Comparison of ENCODE assay signal across 16 mouse cellular contexts in the genomic region with DNA sequence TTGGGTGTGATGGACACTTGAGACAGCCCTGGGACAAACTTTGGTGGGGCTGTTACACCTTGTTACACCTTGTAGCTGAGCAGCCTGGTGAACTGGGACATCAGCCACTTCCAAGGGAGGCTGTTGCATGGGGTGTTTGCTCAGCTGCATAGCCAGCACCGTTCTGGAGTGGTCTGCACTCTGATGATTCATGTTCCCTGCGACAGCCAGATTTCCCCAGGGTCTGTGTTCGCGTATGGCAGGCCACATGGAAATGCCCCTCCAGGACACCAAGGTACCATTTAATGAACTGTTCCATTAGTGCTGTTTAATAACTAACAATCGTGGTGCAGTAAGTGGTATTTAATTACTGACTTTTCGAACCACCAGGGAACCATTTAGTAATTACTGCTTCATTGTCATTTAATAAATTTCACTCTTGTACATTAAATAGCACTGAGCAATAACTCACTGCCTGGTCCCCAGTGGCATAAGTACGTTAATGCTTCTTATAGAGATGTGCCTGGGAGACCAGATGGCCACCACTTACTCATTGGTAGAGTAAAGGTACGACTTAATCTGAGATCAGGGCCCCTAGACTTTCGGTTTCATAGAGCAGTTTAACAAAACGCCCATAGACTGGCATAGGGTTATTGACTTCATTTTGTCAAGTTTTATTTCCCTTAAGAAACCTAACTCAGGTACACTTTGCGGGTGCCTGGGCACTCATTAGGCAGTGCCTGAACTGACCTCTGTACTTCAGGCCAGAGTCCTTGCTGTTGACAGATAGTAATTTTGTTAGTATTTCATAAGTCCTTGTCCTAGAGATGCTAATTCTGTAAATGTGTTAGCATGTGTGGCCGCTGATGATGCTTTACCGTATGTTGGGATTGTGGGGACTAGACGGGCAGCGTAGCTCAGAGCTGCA. TPM values are rescaled to one million over a fixed set of nuclear protein-coding genes. Genes with fewer than 3 reads are reported as not detected.
A peak's percentile ranks its signal among the peaks of the same experiment; 100 is the strongest.
DNase-seq lines count a peak whose midpoint lies in the region; ATAC-seq and TF ChIP-seq lines count a peak whose summit lies in the region.
"Had no signal": no experiment of that assay in that cellular context is flagged by ENCODE, and none has a peak within 500 bp of the region (broad histone marks: within the 10 kb centered on the region; RNA-seq: fewer than 3 reads in every experiment).

No protein-coding gene starts in this region.

- H3K4me1 ChIP-seq in kidney, embryonic 15.5 days = peaks cover 60% of the 10 kb centered on the region
- H3K4me1 ChIP-seq in CH12.LX (ENCODE audit: control insufficient read depth in 1 of 2, insufficient read depth in 2 of 2) = peaks cover 0 to 11% of the 10 kb centered on the region in 2 experiments; a peak in 1 of 4 replicates
- H3K4me1 ChIP-seq in kidney, postnatal 0 days (replicated peaks; ENCODE audit: insufficient read depth, low read length) = peaks cover 13% of the 10 kb centered on the region
- H3K4me1 ChIP-seq: stomach, embryonic 15.5 days had no signal

- no peak for TF ChIP-seq CTCF in CH12.LX (conservative IDR thresholded peaks at IDR 0.05 in 1 of 2, IDR thresholded peaks at IDR 0.05 in 1 of 2; ENCODE audit: low read depth in 2 of 2, low read length in 2 of 2)
- no peak for TF ChIP-seq CTCF in brain, embryonic 14.5 days (IDR thresholded peaks at IDR 0.05; ENCODE audit: borderline replicate concordance, extremely low read depth, insufficient read depth, insufficient read length)
- no peak for TF ChIP-seq CTCF in kidney, postnatal 0 days (IDR thresholded peaks at IDR 0.05; ENCODE audit: low read depth)

- in situ Hi-C loops in CH12.LX (cut with MboI; ENCODE audit: low pct_ligation_motif_present, low pct_unique_long_range_greater_than_20kb, low sequenced_read_pairs) = no loop called here

- no peak for DNase-seq in kidney, adult 18-20 months
- peak; percentile 9 for DNase-seq in CH12.LX (ENCODE audit: extremely low read depth)
- DNase-seq in brain, embryonic 14.5 days (ENCODE audit: low read depth) = peak; percentile 27
- no peak for DNase-seq in kidney, postnatal 0 days (ENCODE audit: low spot score)
- no peak for DNase-seq in cerebellum, postnatal 36 days
- DNase-seq in B cell, adult 2 months = no peak
- DNase-seq: cerebellum, adult 2 months; retina, postnatal 1 day; thymus, postnatal 25 days had no signal

- peak overlapping the region; percentile 19 for H3K4me3 ChIP-seq in kidney, embryonic 15.5 days (replicated peaks)
- H3K4me3 ChIP-seq in CH12.LX (replicated peaks in 1 of 3; ENCODE audit: low read depth in 2 of 3, low read length in 2 of 3, poor library complexity in 1 of 3) = no peak overlapping the region
- H3K4me3 ChIP-seq in kidney, postnatal 0 days (replicated peaks; ENCODE audit: low read depth, low read length) = 0 out of 2 replicates have a peak overlapping the region, but pooled peaks have one; percentile 2
- H3K4me3 ChIP-seq: embryonic facial prominence, embryonic 12.5 days; forebrain, embryonic 10.5 days; heart, embryonic 13.5 days; layer of hippocampus, adult 2 months; myocyte; stomach, embryonic 15.5 days had no signal

- peak; percentile 41; the same call in 1 of the 2 replicates for ATAC-seq in kidney, embryonic 15.5 days (replicated peaks; ENCODE audit: low FRiP score)
- ATAC-seq in kidney, postnatal 0 days (replicated peaks; ENCODE audit: low FRiP score, low read depth) = no peak

- no peak overlapping the region for H3K9ac ChIP-seq in kidney, embryonic 15.5 days
- no peak overlapping the region for H3K9ac ChIP-seq in CH12.LX (ENCODE audit: insufficient read depth, low read depth)
- no peak overlapping the region for H3K9ac ChIP-seq in kidney, postnatal 0 days (ENCODE audit: low read depth, low read length)
- H3K9ac ChIP-seq: embryonic facial prominence, embryonic 12.5 days; heart, embryonic 13.5 days; stomach, embryonic 15.5 days had no signal

- H3K79me2 ChIP-seq in CH12.LX (replicated peaks; ENCODE audit: control insufficient read depth, extremely low read depth, insufficient read depth, poor library complexity, severe bottlenecking) = no peaks in the 10 kb centered on the region

- dilution Hi-C loops in CH12.LX (cut with MboI; ENCODE audit: extremely low pct_ligation_motif_present, extremely low pct_unique_long_range_greater_than_20kb, low sequenced_read_pairs) = no loop called here

- H3K27me3 ChIP-seq in kidney, embryonic 15.5 days = no peaks in the 10 kb centered on the region
- H3K27me3 ChIP-seq in CH12.LX (replicated peaks) = no peaks in the 10 kb centered on the region
- no peaks in the 10 kb centered on the region for H3K27me3 ChIP-seq in kidney, postnatal 0 days (ENCODE audit: insufficient read depth, low read length)
- H3K27me3 ChIP-seq: embryonic facial prominence, embryonic 12.5 days; heart, embryonic 13.5 days; stomach, embryonic 15.5 days had no signal

- no peak for TF ChIP-seq RAD21 in CH12.LX (IDR thresholded peaks at IDR 0.05; ENCODE audit: low read depth, low read length)

- peak overlapping the region; percentile 72 for H3K27ac ChIP-seq in kidney, embryonic 15.5 days
- H3K27ac ChIP-seq in CH12.LX (ENCODE audit: insufficient read depth, low read depth) = no peak overlapping the region
- no peak overlapping the region for H3K27ac ChIP-seq in kidney, postnatal 0 days
- H3K27ac ChIP-seq: embryonic facial prominence, embryonic 12.5 days; forebrain, embryonic 10.5 days; heart, embryonic 13.5 days; layer of hippocampus, adult 2 months; stomach, embryonic 15.5 days had no signal

- TF ChIP-seq EP300 in CH12.LX (IDR thresholded peaks at IDR 0.05; ENCODE audit: low read length) = no peak

- no peaks in the 10 kb centered on the region for H3K9me3 ChIP-seq in kidney, embryonic 15.5 days (replicated peaks)
- H3K9me3 ChIP-seq in CH12.LX (replicated peaks; ENCODE audit: low read length) = no peaks in the 10 kb centered on the region
- no peaks in the 10 kb centered on the region for H3K9me3 ChIP-seq in kidney, postnatal 0 days (replicated peaks; ENCODE audit: low read length)
- H3K9me3 ChIP-seq: embryonic facial prominence, embryonic 12.5 days; forebrain, embryonic 10.5 days; heart, embryonic 13.5 days; stomach, embryonic 15.5 days had no signal

- H3K4me2 ChIP-seq in kidney, embryonic 15.5 days = peak overlapping the region; percentile 38
- no peak overlapping the region for H3K4me2 ChIP-seq in CH12.LX (ENCODE audit: insufficient read depth, low read depth, poor library complexity, severe bottlenecking)
- peak overlapping the region; percentile 34 for H3K4me2 ChIP-seq in kidney, postnatal 0 days (ENCODE audit: low read length)
- H3K4me2 ChIP-seq: embryonic facial prominence, embryonic 12.5 days; heart, embryonic 13.5 days; stomach, embryonic 15.5 days had no signal

- TF ChIP-seq POLR2A in CH12.LX (IDR thresholded peaks at IDR 0.05; ENCODE audit: low read depth, low read length) = no peak
- no peak for TF ChIP-seq POLR2A in brain, embryonic 14.5 days (IDR thresholded peaks at IDR 0.05; ENCODE audit: borderline replicate concordance, extremely low read depth, insufficient read depth, insufficient read length, poor library complexity, severe bottlenecking)

- 55% methylated on average over 15 of the region's 15 CpGs for WGBS in kidney, embryonic 15.5 days
- 57% methylated on average over 15 of the region's 15 CpGs for WGBS in kidney, postnatal 0 days

- peaks cover 34% of the 10 kb centered on the region for H3K36me3 ChIP-seq in kidney, embryonic 15.5 days
- no peaks in the 10 kb centered on the region for H3K36me3 ChIP-seq in CH12.LX (replicated peaks in 1 of 2; ENCODE audit: control insufficient read depth in 1 of 2, insufficient read depth in 1 of 2, low read length in 1 of 2)
- no peaks in the 10 kb centered on the region for H3K36me3 ChIP-seq in kidney, postnatal 0 days (ENCODE audit: insufficient read depth, low read length)
- H3K36me3 ChIP-seq: stomach, embryonic 15.5 days had no signal

TF ChIP-seq in CH12.LX, 34 proteins besides CTCF, POLR2A, EP300 and RAD21:
- peak; percentile 18; the same call in 1 of the 2 replicates for TF ChIP-seq IRF4 (IDR thresholded peaks at IDR 0.05; ENCODE audit: low read depth, low read length)
- no peak for TF ChIP-seq POLR2AphosphoS2 (IDR thresholded peaks at IDR 0.05; ENCODE audit: low read depth, low read length)

RNA-seq across cellular contexts. Expression of gene Lhfpl2, which starts 26.9 kb away (rescaled TPM):
- 87.7 and 89.1 TPM in 2 replicates for polyA plus RNA-seq in kidney, embryonic 15.5 days (2015; fragmentation: Nextera tagmentation; extraction: Ambion mirVana)
- total RNA-seq in CH12.LX (2012; rRNA removed) (not detected in 2 replicates), CH12.LX (2014; rRNA removed) (not detected in 2 replicates)
- not detected in 2 replicates for polyA plus RNA-seq in CH12.LX (2012; ENCODE audit: insufficient read length, low read depth)
- 14.9 and 19.3 TPM in 2 replicates for polyA plus RNA-seq in brain, embryonic 14.5 days (2012; rRNA removed)
- 51.5 and 58.4 TPM in 2 replicates for polyA plus RNA-seq in kidney, postnatal 0 days (2015; fragmentation: Nextera tagmentation; extraction: Ambion mirVana)

Comparison
In these comparisons a context has a peak if more than half of its experiments do, and no peak if none do; other contexts are left out.
1. H3K4me3 ChIP-seq: peak in kidney, embryonic 15.5 days (single experiment) and kidney, postnatal 0 days (single experiment); none in CH12.LX (0 of 3).
2. DNase-seq: peak in CH12.LX (single experiment) and brain, embryonic 14.5 days (single experiment); none in kidney, adult 18-20 months (single experiment), kidney, postnatal 0 days (single experiment), cerebellum, postnatal 36 days (0 of 2) and B cell, adult 2 months (0 of 2).
3. RNA of gene Lhfpl2, which starts 26.9 kb away (polyA plus RNA-seq): 87.7 to 89.1 TPM in kidney, embryonic 15.5 days, 51.5 to 58.4 TPM in kidney, postnatal 0 days and 14.9 to 19.3 TPM in brain, embryonic 14.5 days; not detected in CH12.LX; every median in the first group is over 10 times any median in the second.